Mouse (Mus musculus): ENCODE measurements around the gene Iqcm. TPM values are rescaled to one million over a fixed set of nuclear protein-coding genes. Genes with fewer than 3 reads are reported as not detected.

The Iqcm gene
- not detected for polyA plus RNA-seq (2014; fragmentation: Illumina TruSeq; extraction: RNeasy Lipid Tissue Mini Kit (QIAGEN cat#74804); ENCODE audit: insufficient read depth, low read depth, low replicate concordance)

DNA sequence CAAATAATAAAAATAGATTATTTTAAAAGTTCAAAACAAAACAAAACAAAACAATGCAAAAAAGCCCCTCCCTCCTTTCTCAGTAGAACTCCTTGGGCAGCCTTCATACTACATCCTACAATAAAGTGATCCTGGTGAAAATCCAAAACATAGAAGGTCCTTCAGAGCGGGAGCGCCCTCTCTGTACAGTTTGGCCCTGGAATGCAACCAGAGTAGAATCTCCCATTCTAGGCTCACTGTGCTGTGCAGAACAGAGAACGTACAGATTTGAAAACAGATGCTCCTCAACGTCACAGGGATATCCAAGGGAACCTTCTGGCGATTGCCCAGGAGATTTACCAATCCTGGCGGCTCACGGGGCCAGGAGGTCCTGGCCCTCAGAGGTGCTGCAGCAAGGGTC lies at the start of gene Iqcm:
Gene Iqcm, plus strand, starts transcription at position 301 of the 400 bp plus-strand sequence.

GRCm38 (mm10) chr8:75406489-75406888 lies 42.0 kb upstream of the Iqcm start, which contains the start of gene Gm10358:
Gm10358 (minus strand) TSS chr8:75406589.

Other genes with a start within 250 kb of the Iqcm start
- 1.5 TPM for gene Rasd2, start 234.8 kb upstream of the Iqcm start, polyA plus RNA-seq (2014; fragmentation: Illumina TruSeq; extraction: RNeasy Lipid Tissue Mini Kit (QIAGEN cat#74804); ENCODE audit: insufficient read depth, low read depth, low replicate concordance)
- not detected for gene Gm10358, start 42.1 kb upstream of the Iqcm start, polyA plus RNA-seq (2014; fragmentation: Illumina TruSeq; extraction: RNeasy Lipid Tissue Mini Kit (QIAGEN cat#74804); ENCODE audit: insufficient read depth, low read depth, low replicate concordance)